Mouse (Mus musculus): ENCODE data around the gene Coro1b.
A peak's percentile ranks its signal among the peaks of the same experiment; 100 is the strongest.

Gene Coro1b

DNA sequence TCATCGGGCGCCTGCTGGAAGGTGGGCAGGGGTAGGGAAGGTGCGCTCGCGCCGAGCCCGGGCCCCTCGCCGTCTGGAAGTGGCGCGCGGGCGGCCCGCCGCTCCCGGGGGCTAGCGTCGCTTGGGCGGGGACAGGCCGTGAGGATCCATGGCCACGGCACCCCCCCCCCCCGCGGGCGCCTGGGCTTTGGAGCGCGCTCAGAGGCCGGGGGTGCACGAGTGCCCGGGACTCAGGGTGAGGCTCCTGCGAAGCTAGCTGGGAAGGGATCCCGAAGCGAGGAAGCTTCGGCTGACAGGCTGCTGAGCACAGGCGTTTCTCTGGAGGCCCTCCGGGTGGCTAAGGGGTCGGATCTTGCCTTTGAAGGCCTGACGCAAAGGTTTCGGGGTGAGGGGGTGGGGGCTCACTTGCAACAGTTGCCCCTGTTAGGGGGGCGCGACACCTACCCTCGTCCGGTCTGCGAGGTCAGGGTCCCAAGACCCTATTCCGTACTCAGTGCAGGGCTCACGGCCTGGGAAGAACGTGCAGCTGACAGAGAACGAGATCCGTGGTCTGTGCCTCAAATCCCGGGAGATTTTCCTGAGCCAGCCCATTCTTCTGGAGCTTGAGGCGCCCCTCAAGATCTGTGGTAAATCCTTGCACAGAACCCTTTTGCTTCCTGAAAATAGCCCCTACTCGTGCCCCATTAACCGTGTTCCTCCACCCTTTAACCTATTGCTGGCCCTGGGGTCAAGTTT is 44.0 kb downstream of the Coro1b start:
- no peak for DNase-seq

DNA sequence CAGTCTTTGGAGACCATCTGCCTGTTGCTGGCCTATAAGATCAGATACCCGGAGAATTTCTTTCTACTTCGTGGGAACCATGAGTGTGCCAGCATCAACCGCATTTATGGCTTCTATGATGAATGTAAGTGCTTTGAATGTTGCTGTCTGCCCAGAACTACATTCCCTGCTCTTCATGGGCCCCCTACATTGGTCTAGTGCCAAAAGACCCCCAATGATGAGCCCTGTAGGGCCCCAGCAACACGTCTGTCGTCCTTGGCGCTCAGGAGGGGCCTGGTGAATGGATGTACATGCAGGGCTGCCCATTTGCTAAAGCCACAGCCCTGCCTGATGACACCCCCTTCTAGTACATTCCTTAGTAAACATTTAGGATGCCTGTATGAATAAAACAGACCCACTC is 44.7 kb downstream of the Coro1b start:
- DNase-seq = no peak

DNA sequence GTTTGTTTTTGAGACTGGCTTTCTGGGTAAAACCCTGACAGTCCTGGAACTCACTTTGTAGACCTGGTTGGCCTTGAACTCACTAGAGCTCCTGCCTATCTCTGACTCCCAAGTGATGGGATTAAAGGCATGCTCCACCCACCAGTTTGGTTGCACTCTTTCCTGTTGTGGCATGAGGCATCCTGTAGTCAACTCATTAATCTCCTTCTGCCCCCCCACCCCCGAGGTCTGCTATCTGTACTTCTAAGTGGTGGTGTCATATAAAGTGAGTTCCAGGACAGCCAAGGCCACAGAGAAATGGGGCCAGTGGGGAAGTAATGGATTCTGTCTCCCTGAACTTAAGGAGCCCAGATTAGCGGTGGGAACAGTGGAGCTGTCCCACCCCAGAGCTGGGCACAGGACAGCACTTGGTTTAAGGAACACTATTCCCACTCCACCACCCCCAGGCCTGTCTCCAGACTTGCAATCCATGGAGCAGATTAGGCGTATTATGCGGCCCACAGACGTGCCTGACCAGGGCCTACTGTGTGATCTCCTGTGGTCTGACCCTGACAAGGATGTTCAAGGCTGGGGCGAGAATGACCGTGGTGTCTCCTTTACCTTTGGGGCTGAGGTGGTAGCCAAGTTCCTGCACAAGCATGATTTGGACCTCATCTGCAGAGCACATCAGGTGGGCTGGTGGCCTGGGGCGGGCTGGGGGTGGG is 45.8 kb downstream of the Coro1b start:
- DNase-seq = no peak

DNA sequence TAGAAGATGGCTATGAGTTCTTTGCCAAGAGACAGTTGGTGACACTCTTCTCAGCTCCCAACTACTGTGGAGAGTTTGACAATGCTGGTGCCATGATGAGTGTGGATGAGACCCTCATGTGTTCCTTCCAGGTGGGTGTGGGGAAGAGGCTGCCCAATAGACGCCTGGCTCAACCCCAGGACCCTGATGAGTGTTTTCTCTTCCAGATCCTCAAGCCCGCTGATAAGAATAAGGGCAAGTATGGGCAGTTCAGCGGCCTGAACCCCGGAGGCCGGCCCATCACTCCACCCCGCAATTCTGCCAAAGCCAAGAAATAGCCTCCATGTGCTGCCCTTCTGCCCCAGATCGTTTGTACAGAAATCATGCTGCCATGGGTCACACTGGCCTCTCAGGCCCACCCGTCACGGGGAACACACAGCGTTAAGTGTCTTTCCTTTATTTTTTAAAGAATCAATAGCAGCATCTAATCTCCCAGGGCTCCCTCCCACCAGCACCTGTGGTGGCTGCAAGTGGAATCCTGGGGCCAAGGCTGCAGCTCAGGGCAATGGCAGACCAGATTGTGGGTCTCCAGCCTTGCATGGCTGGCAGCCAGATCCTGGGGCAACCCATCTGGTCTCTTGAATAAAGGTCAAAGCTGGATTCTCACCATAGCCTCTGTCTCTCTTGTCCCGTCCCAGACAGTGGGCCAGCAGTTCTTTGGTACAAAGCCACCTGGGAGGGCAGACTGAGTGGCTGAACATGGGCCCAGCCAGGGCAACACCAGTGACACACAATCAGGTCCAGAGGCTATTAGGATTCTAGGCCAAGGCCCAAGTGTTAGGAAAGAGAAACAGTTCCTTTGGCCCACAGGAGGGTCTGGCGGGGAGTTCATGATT is 46.6 kb downstream of the Coro1b start:
- DNase-seq = no peak

DNA sequence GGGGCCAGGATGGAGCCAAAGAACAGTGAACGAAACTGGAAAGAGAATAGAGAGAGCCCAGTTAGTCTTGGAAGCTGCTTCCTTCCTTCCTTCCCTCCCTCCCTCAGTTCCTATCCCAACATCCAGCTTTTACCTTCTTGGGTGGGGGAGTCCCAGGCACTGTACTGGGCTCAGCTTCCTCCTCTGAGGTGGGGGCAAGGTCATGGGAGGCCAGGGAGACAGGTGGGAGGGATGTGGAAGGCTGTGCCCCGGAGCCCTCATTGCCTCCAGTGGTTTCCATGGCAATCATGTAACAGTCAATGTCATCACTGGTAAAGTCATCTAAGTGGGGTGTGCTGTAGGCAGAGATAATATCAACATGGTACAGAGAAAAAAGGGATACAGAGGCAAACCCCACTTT is 47.6 kb downstream of the Coro1b start:
- DNase-seq = no peak

DNA sequence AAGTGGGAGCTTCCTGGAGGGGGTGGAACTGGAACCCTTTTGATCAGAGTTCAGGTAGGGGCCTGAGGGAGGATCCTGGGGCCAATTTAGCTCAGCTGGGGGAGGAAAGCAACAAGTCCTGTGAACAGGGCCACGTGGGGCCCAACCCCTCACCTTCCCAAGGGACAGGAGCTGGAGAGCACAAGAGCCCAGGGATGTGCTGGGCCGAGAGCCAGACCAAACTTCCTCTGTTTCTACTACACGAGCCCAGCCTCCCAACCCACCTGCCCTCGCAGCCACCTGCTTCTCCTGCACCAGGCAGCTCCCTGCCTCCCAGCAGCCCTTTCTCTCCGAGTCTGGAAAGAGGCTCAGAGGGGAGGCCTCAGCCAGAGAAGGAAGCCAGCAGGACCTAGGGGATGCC is 48.1 kb downstream of the Coro1b start:
- no peak for DNase-seq

DNA sequence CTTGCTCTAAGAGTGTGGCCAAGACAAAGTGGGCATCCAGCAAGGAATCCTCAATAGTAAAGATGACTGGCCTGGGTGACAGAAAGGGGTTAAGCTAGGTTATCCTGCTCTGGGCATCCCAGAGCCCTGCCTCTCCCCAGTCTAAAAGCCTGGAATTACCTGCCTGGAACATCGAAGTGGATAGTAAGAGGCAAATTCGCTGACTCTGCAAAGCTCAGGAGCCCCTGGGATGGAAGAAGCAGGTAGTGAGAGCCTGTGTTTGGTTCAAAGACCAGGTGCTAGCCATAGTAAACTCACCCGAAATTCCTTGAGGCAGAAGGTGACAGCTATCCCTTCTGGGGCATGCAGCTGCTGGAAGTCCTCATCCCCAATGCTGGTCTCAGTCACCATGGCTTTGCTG is 48.8 kb downstream of the Coro1b start:
- DNase-seq = no peak

DNA sequence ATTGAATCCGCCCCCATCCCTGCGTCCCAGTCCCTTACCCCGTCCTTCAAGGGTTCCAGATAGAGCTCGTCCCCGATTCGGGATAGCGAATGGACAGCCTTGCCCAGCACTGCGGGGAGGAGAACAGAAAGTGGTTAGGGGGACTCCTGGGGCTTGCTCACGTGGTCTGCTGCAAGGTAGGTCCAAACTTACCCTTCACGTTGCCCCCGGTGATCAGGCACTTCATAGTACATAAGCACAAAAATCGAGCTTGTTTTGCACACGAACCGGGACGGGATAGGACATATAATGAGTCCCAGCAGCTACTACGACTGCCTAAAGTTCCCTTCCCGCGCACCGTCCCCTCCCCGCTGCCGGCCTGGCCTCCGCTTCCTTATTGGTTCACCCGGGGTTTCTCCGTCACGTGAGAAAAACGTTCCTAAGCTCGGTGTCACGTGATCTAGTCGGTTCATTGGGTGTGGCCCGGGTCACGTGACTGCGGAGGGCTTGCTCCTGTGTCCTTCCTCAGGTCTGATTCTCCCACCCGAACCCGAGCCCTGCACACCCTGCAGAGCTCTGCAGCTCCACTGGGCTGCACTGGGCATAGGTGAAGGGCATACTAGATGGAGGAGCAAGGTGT is 53.0 kb downstream of the Coro1b start, which contains the start of gene Rad9a:
TSS of gene Rad9a (minus strand) at position 372 of the 619 bp plus-strand sequence.
- peak; percentile 94 for DNase-seq

DNA sequence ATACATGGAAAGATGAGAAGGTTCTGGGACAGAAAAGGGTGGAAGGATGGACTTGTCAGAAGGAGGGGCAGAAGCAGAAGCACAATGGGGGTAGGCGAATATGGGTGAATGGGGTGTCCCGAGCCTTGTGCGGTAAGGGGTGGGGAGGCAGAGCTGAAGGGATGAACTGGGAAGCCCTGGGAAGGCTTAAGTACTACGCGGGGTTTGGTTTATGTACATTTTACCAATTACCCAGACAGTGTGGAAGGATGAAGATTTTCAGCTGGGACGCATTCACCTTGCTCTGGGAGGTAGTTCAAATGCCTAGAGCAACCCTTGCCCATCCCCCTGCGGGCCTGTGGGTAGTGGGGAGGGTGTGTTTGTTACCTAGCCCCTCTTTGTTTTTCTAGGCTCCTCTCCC is 53.7 kb downstream of the Coro1b start:
- no peak for DNase-seq

DNA sequence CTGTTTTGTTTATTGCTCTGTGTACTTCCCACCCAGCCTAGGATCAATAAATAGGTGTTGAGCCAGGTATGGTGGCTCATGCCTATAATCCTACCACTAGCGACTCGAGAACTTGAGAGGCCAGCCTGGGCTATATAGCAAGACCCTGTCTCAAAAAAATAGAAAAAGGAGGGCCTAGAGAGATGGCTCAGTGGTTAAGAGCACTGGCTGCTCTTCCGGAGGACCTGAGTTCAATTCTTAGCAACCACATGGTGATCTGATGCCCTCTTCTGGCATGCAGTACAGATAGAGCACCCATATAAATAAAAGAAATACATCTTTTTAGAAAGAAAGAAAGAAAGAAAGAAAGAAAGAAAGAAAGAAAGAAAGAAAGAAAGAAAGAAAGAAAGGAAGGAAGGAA is 54.7 kb downstream of the Coro1b start:
- DNase-seq = no peak
